Mouse (Mus musculus) frontal cortex, postnatal 25 days (tissue): Measurements from ENCODE around the gene Prdm16.

ENCODE experiments used
- DNase-seq, 2 experiments: peaks; one replicate each; pipeline ENCODE4 v3.0.0; 2022; ENCODE audit warnings: low spot score in 2 of 2

The Prdm16 gene

DNA sequence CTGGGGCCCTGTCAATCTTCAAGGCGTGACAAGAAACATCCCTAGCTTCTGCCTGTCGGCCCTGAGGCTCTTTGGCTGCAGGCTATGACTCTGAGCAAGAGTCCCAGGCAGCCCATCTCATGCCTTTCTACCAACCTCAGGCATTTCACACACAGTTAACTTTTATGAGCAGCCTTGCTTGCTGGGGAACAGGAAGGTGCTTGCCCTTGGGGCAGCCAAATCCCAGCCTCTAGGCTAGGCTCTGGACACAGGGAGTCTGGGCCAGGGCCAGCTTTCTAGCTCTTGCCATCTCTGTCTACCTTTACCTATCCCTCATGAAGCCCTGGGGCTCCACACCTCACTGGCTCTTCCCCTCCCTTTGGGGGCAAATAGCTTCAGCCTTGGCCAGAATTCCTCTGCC, 247.0 kb downstream of the Prdm16 start:
- DNase-seq, result no peak

DNA sequence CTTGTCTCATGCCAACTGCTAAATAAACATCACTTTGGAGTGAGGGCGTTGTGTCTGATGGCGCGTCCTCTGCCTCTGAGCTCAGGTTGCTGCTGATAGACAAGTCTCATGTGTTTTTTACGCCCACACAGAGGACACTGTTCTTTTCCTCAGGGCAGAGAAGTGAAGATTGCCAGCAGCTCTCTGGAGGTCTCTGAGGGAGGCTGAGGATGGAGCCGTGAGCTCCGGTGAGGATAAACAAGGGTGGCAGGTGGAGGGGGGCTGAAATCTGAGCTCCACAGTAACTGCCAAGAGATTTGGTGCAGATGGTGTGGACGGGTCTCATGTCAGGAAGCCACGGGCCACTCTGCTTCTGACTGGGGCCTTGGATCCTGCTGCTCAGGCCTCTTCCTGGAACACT, 249.9 kb downstream of the Prdm16 start:
- no peak for DNase-seq

DNA sequence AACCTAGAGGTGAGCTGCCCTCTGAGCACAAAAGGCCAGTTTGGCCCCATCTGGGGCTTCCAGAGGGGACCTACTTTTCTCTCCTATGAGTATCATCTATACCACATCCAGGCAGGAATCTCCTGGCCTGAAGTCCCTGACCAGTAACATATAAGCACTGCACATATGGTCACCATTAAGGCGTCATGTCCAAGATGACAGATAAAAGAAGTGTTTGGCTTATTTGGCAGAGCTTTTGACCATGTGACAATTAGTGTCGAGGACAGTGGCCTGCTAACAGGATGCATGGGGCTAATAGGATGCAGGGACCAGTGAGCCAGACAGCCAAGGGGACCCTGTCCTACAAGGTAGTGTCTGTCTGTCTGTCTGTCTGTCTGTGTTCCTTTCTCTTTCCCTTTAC, 250.8 kb downstream of the Prdm16 start:
- DNase-seq, result no peak

DNA sequence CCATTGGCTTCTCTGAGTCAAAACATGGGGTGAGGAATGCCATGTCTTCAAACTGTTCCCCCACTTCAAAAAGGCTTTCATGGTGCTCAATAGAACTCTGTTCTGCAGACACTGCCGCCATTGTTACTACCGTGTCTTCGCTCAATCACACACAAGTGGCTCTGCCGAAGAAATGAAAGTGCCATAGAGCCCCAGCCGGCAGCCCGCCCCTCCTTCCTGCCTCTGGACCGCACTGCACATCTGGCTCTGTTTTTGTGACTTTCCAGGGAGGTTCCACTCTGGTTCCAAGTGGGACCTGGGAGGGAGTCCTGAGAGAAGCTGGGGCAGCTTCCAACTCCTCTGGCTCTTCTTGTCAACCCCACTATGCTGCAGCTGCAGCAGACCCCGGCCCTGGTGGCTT, 251.5 kb downstream of the Prdm16 start:
- no peak for DNase-seq

DNA sequence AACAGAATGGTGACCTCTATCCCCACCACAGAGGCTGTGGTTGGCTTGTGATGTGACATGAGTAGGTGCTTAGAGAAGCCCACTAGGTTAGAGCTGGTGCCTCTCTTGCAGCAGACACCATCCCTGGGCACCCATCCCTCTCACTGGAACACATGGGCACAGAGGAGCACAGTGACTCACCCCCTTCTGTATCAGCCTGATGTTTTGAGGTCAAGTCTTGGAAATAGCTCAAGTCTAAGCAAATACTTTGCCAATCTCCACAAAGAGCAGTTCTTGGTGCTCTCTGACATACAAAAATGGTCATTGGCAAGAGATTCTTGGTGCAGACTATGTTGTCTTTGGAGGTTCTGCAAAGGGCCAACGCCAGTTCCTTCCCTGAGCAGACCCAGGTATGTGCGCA, 257.8 kb downstream of the Prdm16 start:
- DNase-seq, result no peak

DNA sequence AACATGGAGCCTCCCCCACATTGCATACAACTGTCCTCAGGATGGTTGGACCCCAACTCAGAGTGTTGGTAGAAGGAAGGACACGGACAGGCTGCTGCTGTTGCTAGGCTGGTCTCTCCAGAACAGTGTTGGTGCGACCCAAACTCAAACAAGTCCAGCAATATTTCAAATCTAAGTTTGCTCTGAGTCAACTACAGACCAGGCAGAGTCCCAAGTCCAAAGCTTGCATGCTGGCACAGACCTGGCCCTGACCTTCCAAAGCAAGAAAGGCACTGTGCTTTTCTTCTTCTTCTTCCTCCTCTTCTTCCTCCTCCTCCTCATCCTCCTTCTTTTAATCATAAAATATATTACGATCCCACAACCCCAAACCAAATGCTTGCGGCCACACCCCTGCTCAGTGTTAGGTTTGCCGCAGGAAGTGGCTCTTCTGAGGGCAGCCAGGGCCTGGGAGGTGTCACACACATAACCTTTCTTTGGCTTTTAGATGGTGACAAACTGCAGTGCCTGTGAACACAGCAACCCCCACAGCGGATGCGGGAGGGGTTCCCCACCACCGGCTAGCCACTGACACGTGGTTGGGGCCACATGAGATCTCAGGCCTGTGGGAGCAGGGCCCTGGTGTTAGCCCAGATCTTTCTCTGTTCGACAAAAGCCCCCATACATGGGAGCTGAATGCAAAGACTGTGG, 260.6 kb downstream of the Prdm16 start:
- DNase-seq, result no peak

DNA sequence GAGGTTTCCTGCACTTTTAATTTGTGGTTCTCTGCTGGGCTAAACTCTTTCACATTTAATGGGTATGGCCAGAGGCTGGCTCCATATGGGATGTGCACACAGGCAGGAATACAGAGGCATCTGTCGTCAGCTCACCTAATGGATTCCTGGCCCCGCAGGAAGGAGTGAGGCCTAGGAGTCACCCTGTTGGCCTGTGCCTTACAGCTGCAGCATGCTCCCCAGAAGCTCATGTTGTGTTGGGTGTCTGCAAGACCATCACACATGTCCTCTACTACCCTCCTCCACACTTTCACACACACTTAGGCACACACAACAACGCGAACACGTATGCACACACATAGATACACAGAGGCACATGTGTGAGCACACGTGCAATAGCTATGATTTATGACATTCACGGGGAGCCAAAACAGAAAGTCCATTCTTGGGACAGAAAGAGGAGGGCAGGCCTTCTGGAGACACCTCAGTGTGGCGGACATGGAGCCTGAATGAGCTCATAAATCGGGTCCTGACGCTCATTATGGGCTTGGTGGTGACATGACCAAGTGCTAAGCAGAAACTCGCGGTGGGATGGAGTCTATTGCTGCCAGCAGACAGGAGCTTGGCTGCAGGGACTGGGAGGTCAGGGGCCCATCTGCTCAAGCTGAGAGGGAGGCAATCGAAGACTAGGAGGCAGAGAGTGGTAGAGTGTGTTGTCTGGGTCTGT, 265.0 kb downstream of the Prdm16 start:
- DNase-seq, result no peak

DNA sequence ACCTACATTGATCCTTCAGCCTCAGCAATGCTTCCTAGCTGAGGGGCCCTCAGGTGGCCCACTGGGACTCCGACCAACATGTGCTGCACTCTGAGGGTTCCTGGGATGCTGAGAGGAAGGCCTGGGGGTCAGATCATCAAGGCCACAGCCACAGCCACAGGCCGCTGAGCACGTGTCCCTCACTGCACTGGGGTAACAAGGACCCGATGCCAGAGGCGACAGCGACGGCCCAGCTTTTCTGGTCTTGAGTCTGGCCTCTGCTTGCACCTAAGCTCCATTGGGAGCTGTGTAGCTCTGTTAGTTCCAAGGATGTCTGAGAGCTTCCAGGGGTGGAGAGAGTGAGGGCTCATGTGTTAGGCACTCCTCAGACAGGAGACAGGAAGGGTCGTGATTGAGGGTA, 265.8 kb downstream of the Prdm16 start:
- DNase-seq, result no peak

DNA sequence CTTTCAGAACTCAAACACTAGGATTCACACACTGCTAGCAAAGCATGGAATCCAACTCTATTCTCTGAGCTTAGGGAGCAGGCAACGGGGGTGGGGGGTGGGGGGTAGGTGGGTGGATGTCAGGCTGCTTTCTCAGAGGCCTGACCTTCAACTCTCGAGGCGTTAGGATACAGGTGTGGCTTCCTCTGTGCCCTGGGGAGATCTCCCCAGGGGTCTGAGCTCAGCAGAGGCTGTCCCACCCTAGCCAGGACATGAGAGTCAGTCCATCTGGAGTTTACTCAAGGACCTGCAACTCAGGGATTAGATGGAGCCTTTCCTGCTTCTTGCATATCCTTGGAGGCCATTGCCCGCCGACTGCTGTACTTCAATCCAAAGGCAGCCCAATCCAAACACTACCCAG, 267.6 kb downstream of the Prdm16 start:
- no peak for DNase-seq

DNA sequence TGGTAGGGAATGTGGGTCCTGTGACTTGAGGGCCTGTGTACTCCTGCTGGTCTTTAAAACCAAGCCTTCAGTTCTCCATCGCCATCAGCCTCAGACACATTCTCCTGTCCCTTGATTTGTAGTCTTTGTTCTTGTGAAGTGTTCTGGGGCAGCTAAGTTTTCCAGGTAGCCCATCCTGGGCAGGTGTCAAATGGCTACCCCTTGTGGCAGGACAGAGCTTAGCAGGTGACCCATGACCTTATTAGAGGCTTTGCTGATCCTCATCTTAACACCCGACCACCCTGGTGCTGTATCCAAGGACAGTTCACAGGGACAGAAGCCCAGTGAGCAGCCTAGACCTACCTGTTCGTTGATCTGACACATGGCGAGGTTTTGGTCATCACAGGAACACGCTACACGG, 269.8 kb downstream of the Prdm16 start:
- DNase-seq, result no peak

DNA sequence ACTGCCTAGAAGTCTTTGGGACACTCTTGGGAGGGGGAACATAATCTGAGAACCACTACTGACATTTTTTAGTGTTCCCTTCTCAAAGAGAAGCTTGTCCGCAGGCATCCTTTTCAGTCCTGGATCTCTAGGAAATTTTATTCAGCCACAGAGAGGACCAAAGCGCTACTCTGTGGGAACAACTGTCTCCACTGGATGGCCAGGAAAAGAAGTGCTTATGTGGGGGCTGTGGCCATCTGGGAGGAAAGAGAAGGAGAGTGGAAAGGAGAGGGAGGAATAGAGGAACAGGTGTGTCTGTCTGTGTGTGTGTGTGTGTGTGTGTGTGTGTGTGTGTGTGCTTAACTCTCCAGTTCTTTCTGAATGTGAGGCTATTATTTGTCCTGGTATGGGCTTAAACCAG, 271.9 kb downstream of the Prdm16 start:
- DNase-seq, result no peak

DNA sequence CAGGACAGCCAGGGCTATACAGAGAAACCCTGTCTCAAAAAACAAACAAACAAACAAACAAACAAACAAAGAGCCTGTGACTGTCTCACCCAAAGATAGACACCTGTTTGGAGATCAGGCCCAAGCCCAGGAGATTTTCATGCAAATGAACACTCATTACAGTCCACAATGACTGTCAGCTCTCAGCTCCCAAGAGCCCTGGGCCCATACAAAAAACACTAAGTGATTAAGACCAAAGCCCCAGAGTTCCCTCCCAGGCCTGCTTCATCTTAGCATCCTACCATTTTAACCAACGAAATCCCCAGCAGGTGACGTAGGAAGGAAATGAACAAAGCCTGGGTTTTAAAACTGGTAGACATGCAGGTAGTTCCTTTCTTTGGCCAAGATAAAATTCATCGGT, 275.8 kb downstream of the Prdm16 start:
- DNase-seq, result no peak

DNA sequence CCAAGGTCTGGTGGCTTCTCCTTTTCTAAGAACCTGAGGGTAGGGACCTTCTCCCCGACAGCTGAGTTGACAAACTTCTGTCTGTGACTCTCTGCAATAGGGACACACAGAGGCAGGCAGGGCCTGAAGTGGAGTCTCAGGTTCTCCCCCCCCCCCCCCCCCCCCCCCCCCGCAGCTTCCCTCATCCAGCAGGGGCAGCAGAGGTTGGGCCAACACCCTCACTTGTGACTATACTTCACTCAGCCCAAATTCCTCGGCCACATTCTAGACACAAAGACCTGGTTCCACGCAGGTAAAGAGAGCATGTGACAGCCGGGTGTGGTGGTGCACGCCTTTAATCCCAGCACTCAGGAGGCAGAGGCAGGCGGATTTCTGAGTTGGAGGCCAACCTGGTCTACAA, 276.2 kb downstream of the Prdm16 start:
- DNase-seq, result no peak

DNA sequence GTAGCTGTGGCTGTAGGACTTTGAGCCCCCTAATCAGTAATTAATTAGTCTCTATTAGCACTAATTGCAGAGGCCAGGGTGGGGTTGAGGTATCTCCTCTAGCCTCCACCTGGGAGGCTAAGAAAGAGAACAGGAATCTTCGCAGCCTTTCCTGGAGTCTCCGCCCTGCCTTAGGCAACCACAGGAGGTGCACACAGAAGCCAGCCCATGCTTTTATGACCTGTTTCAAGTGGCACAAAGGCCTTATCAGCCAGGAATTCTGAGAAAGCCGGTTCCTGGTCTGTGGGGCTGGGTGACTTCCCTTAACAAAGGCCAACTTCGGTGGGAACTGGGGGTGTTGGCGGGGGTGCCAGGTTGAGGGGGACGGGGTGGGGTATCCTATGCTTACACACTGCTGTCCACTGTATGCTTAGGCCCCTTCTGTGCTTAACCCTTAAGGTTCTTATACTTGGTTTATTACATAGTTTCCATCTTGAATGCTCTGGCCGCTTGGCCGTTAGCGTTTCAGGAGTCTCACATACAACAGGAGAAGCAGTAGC, 276.8 kb downstream of the Prdm16 start:
- DNase-seq, result no peak

DNA sequence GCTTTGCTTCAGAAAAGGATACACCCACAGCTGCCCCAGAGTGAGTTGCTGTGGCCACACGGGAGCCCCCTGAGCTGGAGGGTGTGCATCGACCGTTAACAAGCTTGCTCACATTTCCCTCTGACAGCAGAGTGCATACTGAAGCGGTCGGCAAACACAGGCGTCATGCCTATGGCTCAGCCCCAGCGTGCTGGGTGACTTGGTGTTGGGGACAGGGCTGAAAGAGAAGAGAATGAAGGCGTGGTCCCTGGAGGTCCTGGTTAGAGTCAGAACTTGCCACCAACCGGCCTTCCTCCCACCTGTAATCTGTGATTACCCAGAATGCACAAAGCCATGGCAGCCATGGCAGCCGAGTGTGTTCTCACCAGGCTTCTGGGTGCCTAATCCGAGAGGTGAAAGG, 277.9 kb downstream of the Prdm16 start:
- DNase-seq, result no peak

DNA sequence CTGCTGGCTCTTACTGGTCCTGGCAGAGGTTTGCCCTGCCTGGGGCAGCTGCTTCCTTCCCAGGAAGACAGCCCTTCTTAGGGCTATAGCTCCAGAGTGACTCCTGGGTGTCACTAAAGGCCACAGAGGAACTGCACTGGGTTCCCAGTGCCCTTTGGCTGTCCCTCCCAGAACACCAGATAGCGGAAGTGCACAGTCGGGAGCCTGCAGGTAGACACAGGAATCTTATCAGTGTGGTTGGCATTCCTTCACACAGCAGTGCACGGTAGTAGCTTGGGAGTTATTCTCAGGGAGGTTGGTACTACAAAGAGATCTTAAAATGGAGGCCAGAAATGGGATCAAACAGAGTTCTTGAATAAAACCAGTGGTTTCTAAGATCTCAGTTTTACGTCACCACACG, 278.3 kb downstream of the Prdm16 start:
- no peak for DNase-seq

DNA sequence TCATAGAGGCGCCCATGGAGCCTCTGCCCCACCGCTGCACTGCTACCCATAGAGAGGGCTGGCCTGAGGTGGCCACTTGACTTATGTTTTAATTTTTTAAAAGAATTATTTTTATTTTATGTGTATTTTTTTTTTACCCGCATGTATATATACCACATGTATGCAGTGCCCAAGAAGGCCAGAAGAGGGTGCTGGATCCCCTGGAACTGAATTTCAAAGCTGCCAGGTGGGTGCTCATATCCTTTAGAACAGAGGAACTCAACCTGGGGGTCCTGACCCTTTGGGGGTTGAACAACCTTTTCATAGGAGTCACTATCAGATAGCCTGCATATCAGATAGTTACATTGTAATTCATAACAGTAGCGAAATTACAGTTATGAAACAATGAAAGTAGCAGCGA, 281.3 kb downstream of the Prdm16 start:
- DNase-seq, result no peak

DNA sequence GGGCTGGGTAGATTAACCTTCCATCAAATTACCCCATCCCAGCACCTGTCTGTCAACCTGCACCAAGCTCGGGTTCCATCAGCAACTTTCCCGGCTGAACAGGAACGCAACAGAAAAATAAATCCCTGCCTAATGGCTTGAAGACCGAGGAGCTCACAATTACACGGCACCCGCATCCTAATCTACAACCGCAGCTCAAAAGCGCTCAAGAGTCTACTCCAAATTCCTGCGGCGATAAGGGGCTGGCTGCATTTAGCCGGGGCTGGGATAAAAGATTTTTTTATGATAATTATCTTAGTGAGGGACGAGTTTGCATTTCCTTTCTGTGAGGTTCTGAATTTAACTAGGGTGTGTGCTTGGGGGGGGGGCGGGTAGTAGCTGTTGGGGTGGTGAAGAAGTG, 284.4 kb downstream of the Prdm16 start:
- no peak for DNase-seq

DNA sequence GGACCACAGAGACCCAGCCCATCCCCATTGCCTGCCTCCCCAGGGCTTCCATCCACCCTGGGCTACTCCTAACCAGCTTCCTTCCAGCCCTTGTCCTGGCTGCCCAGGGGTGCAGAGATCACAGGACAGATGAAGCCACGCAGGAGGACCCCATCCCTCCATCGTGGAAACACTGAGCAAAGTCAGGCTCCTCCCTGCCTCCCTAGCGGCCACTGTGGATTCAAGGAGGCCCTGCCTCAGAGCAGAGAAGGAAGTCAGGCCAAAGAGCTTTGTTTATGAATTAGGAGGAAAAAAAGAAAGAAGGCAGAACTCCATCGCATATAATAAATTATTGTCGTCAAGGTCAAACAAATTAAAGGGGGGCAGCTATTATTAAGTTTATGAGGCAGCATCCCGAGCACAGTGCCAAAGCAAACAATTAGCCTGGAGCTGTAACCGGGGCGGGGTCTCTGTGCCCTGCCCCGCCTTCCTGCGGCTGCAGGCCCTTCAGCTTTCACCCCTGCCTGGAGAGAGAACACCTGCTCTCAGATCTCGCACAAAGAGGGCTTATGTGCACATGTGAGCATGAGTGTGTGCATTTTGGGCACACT, 288.4 kb downstream of the Prdm16 start:
- DNase-seq, result no peak

DNA sequence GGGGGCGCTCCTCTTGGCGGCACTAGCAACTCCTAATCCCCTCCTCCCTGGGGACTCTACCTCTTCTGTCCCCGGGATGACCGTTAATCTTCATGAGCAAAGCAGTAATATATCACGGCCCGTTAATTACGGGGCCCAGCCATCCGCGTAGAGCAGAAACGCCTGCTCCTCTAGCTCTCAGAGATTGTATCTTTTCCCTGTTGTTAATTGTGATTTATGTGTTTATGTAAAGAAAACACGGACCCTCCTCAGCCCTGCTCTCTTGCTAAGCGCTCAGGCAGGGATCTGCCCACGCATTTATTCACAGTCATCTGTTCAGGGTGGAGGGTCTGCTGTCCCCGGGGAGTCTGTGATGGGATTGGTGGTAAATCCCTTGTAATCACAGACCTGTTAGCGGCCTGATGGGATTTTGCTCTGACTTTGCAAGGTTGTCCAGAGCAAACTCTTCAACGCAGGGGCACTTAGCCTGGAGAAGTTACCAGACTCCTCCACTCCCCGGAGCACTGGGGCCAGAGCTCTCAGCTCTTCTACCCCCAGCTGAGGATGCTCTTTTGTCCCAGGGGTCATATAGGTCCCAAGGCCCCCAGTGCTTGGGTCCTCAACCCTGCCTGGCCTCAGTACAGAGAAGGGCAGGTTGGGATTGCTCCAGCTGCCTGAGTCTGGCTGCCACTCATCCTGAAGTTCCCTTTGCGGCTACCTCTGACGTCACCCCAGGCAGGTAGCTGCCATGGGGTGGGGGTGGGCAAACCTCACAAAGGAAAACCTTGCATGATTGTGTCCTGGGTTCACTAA, 289.7 kb downstream of the Prdm16 start:
- no peak for DNase-seq

DNA sequence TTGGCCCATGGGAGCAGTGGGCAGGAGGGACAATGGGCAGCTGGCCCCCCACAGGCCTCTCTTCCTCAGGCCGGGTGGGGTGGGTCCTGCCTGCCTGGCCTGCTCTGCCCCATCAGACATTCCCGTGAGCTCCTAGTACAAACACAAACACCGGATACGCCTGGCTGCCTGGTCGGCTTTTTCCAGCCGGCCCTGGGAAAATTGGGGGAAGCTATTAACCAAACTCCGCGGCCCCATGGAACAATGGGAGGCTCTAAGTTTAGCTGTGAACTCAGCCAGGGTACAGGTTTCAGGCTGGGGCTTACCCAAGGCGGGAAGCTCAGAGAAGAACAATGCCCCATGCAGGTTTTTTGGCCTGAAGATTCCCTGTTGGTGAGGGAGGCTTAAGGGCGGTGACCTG, 300.0 kb downstream of the Prdm16 start:
- DNase-seq, result no peak

DNA sequence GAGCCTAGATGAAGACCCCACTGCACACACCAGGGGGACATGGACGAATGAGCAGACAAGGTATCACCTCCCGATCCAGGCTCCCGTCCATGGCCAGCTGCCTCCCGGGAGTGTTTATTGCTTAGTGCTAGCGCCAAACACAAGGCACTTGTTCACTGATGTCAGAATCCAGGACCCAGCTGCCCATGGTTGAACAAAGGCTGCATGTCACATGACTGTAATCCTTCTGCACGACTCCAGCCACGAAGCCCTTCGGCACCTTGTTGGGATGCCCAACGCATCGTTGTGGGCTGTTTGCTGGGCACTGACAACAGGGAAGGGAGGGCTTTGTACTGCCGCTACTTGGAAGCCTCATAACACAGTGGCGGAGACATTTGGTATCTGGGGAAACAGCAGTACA, 300.9 kb downstream of the Prdm16 start, which contains the start of gene B230104I21Rik:
Gene B230104I21Rik, plus strand, starts transcription at position 367 of the 400 bp plus-strand sequence.
- DNase-seq, result peak in 1 of 2 experiments; percentile 26
